Mouse (Mus musculus): ENCODE results near the gene Khdrbs2. TPM values are rescaled to one million over a fixed set of nuclear protein-coding genes. Genes with fewer than 3 reads are reported as not detected.
"Not testable (repeated sequence)": the region's sequence is repeated elsewhere in the genome, so short reads cannot be mapped to it uniquely, and the experiment has no call there.

The Khdrbs2 gene
- polyA plus RNA-seq, 1 experiment from 2014 or later = 33.1 TPM

GRCm38 (mm10) chr1:32487944-32488343 lies 315.4 kb downstream of the Khdrbs2 start:
- H3K4me2 ChIP-seq = no peak overlapping the region
- H3K4me1 ChIP-seq = no peaks in the 10 kb centered on the region
- no peak for ATAC-seq
- 81% methylated on average over 2 of the region's 2 CpGs for WGBS
- H3K36me3 ChIP-seq (ENCODE audit: poor library complexity, severe bottlenecking) = no peaks in the 10 kb centered on the region
- no peaks in the 10 kb centered on the region for H3K9me3 ChIP-seq (replicated peaks)
- no peak overlapping the region for H3K4me3 ChIP-seq
- no peak overlapping the region for H3K9ac ChIP-seq
- no peak overlapping the region for H3K27ac ChIP-seq
- H3K27me3 ChIP-seq = no peaks in the 10 kb centered on the region

GRCm38 (mm10) chr1:32503381-32503780 lies 330.9 kb downstream of the Khdrbs2 start:
- H3K9me3 ChIP-seq (replicated peaks) = no peaks in the 10 kb centered on the region
- no peak overlapping the region for H3K4me2 ChIP-seq
- no peak overlapping the region for H3K4me3 ChIP-seq
- H3K27ac ChIP-seq = no peak overlapping the region
- no peak overlapping the region for H3K9ac ChIP-seq
- WGBS = 94% methylated on average over 6 of the region's 6 CpGs
- no peaks in the 10 kb centered on the region for H3K36me3 ChIP-seq (ENCODE audit: poor library complexity, severe bottlenecking)
- H3K27me3 ChIP-seq = no peaks in the 10 kb centered on the region
- no peak for ATAC-seq
- no peaks in the 10 kb centered on the region for H3K4me1 ChIP-seq

GRCm38 (mm10) chr1:32547194-32547593 lies 374.7 kb downstream of the Khdrbs2 start, which contains the start of gene Gm5415:
Gene Gm5415 (minus strand): TSS chr1:32547294.
- H3K4me3 ChIP-seq; H3K4me2 ChIP-seq; H3K36me3 ChIP-seq (ENCODE audit: poor library complexity, severe bottlenecking); H3K27me3 ChIP-seq; ATAC-seq; H3K9ac ChIP-seq; H3K27ac ChIP-seq; H3K9me3 ChIP-seq (replicated peaks); H3K4me1 ChIP-seq: not testable (repeated sequence)
- 71% methylated on average over 2 of the region's 7 CpGs for WGBS

GRCm38 (mm10) chr1:32553459-32553858 lies 380.9 kb downstream of the Khdrbs2 start:
- H3K4me2 ChIP-seq = no peak overlapping the region
- H3K4me3 ChIP-seq = no peak overlapping the region
- 87% methylated on average over 3 of the region's 3 CpGs for WGBS
- H3K27me3 ChIP-seq = no peaks in the 10 kb centered on the region
- H3K36me3 ChIP-seq (ENCODE audit: poor library complexity, severe bottlenecking) = no peaks in the 10 kb centered on the region
- H3K9ac ChIP-seq = no peak overlapping the region
- ATAC-seq = peak; percentile 37; the same call in 1 of the 2 replicates
- H3K9me3 ChIP-seq (replicated peaks) = no peaks in the 10 kb centered on the region
- H3K27ac ChIP-seq = no peak overlapping the region
- H3K4me1 ChIP-seq = 0 out of 2 replicates have a peak, but pooled peaks cover 4% of the 10 kb centered on the region

GRCm38 (mm10) chr1:32553925-32554324 lies 381.4 kb downstream of the Khdrbs2 start:
- no peaks in the 10 kb centered on the region for H3K27me3 ChIP-seq
- H3K4me1 ChIP-seq = 0 out of 2 replicates have a peak, but pooled peaks cover 4% of the 10 kb centered on the region
- no peak overlapping the region for H3K27ac ChIP-seq
- no peak overlapping the region for H3K4me3 ChIP-seq
- H3K9ac ChIP-seq = no peak overlapping the region
- ATAC-seq = peak; percentile 93
- no peaks in the 10 kb centered on the region for H3K9me3 ChIP-seq (replicated peaks)
- 37% methylated on average over 4 of the region's 4 CpGs for WGBS
- H3K4me2 ChIP-seq = no peak overlapping the region
- H3K36me3 ChIP-seq (ENCODE audit: poor library complexity, severe bottlenecking) = no peaks in the 10 kb centered on the region

GRCm38 (mm10) chr1:32568901-32569300 lies 396.4 kb downstream of the Khdrbs2 start:
- Histone ChIP-seq H3K4me3 (no peak overlapping the region), H3K27me3 (no peaks in the 10 kb centered on the region), H3K4me1 (no peaks in the 10 kb centered on the region), H3K27ac (no peak overlapping the region), H3K9ac (no peak overlapping the region), H3K36me3 (ENCODE audit: poor library complexity, severe bottlenecking) (no peaks in the 10 kb centered on the region), H3K4me2 (no peak overlapping the region), H3K9me3 (replicated peaks) (no peaks in the 10 kb centered on the region)
- 80% methylated on average over 2 of the region's 2 CpGs for WGBS
- peak; percentile 76; the same call in 1 of the 2 replicates for ATAC-seq

- Histone ChIP-seq H3K27ac (no peak overlapping the region), H3K4me2 (no peak overlapping the region), H3K4me3 (no peak overlapping the region), H3K9ac (no peak overlapping the region), H3K36me3 (ENCODE audit: poor library complexity, severe bottlenecking) (no peaks in the 10 kb centered on the region), H3K9me3 (replicated peaks) (no peaks in the 10 kb centered on the region), H3K27me3 (no peaks in the 10 kb centered on the region), H3K4me1 (0 out of 2 replicates have a peak, but pooled peaks cover 4% of the 10 kb centered on the region)
- ATAC-seq = no peak
- WGBS = 28% methylated on average over 1 of the region's 1 CpGs
These were observed 453.5 kb downstream of the Khdrbs2 start for GRCm38 (mm10) chr1:32626060-32626459.

GRCm38 (mm10) chr1:32632415-32633354 lies 460.2 kb downstream of the Khdrbs2 start:
- Histone ChIP-seq H3K27me3 (no peaks in the 10 kb centered on the region), H3K36me3 (ENCODE audit: poor library complexity, severe bottlenecking) (no peaks in the 10 kb centered on the region), H3K27ac (no peak overlapping the region), H3K4me3 (no peak overlapping the region), H3K4me1 (no peaks in the 10 kb centered on the region), H3K9me3 (replicated peaks) (no peaks in the 10 kb centered on the region), H3K9ac (no peak overlapping the region), H3K4me2 (no peak overlapping the region)
- peak; percentile 71; the same call in 1 of the 2 replicates for ATAC-seq
- 80% methylated on average over 5 of the region's 5 CpGs for WGBS

GRCm38 (mm10) chr1:32633404-32633803 lies 460.9 kb downstream of the Khdrbs2 start:
- ATAC-seq = no peak
- Histone ChIP-seq H3K4me2 (no peak overlapping the region), H3K27me3 (no peaks in the 10 kb centered on the region), H3K36me3 (ENCODE audit: poor library complexity, severe bottlenecking) (no peaks in the 10 kb centered on the region), H3K4me3 (no peak overlapping the region), H3K9me3 (replicated peaks) (no peaks in the 10 kb centered on the region), H3K4me1 (no peaks in the 10 kb centered on the region), H3K27ac (no peak overlapping the region), H3K9ac (no peak overlapping the region)
- WGBS = 95% methylated on average over 4 of the region's 4 CpGs

GRCm38 (mm10) chr1:32639118-32639517 lies 466.6 kb downstream of the Khdrbs2 start:
- H3K9ac ChIP-seq = no peak overlapping the region
- H3K27ac ChIP-seq = no peak overlapping the region
- no peaks in the 10 kb centered on the region for H3K4me1 ChIP-seq
- H3K36me3 ChIP-seq (ENCODE audit: poor library complexity, severe bottlenecking) = no peaks in the 10 kb centered on the region
- no peak for ATAC-seq
- H3K27me3 ChIP-seq = no peaks in the 10 kb centered on the region
- H3K4me3 ChIP-seq = no peak overlapping the region
- H3K9me3 ChIP-seq (replicated peaks) = no peaks in the 10 kb centered on the region
- 92% methylated on average over 5 of the region's 5 CpGs for WGBS
- no peak overlapping the region for H3K4me2 ChIP-seq

GRCm38 (mm10) chr1:32649647-32650209 lies 477.2 kb downstream of the Khdrbs2 start:
- no peaks in the 10 kb centered on the region for H3K4me1 ChIP-seq
- H3K9ac ChIP-seq = no peak overlapping the region
- no peak overlapping the region for H3K27ac ChIP-seq
- no peaks in the 10 kb centered on the region for H3K36me3 ChIP-seq (ENCODE audit: poor library complexity, severe bottlenecking)
- H3K27me3 ChIP-seq = no peaks in the 10 kb centered on the region
- no peaks in the 10 kb centered on the region for H3K9me3 ChIP-seq (replicated peaks)
- H3K4me3 ChIP-seq = no peak overlapping the region
- peak; percentile 79 for ATAC-seq
- WGBS = 56% methylated on average over 3 of the region's 3 CpGs
- no peak overlapping the region for H3K4me2 ChIP-seq

GRCm38 (mm10) chr1:32693806-32694205 lies 521.3 kb downstream of the Khdrbs2 start:
- WGBS = 85% methylated on average over 9 of the region's 9 CpGs
- H3K27ac ChIP-seq = no peak overlapping the region
- H3K4me1 ChIP-seq = no peaks in the 10 kb centered on the region

More at GRCm38 (mm10) chr1:32693806-32694205, 521.3 kb downstream of the Khdrbs2 start:
- Histone ChIP-seq H3K27me3 (no peaks in the 10 kb centered on the region), H3K9ac (no peak overlapping the region), H3K9me3 (replicated peaks) (no peaks in the 10 kb centered on the region), H3K4me2 (no peak overlapping the region), H3K4me3 (no peak overlapping the region), H3K36me3 (ENCODE audit: poor library complexity, severe bottlenecking) (no peaks in the 10 kb centered on the region)
- no peak for ATAC-seq

All from forebrain, embryonic 13.5 days (tissue).